Mouse (Mus musculus) brain, embryonic 14.5 days (tissue): ENCODE results near the gene Nt5c3b.

Experiments used
- CTCF ChIP-seq: fragments of 200-500 bp; IDR thresholded peaks from 2 replicates; pipeline ENCODE4 v1.5.1; 2012; ENCODE audit warnings: inconsistent platforms, mild to moderate bottlenecking, moderate library complexity, borderline replicate concordance; ENCODE audit not compliant: insufficient read depth, insufficient read length; ENCODE audit errors: extremely low read depth
- POLR2A ChIP-seq: fragments of 200-500 bp; IDR thresholded peaks from 2 replicates; pipeline ENCODE4 v1.6.1; 2012; ENCODE audit warnings: mild to moderate bottlenecking, inconsistent platforms, borderline replicate concordance; ENCODE audit not compliant: poor library complexity, insufficient read depth, insufficient read length, severe bottlenecking; ENCODE audit errors: extremely low read depth

- TF ChIP-seq CTCF (no peak), POLR2A (no peak)
These were observed 48.6 kb downstream of the Nt5c3b start for GRCm38 (mm10) chr11:100392958-100393357.
